Mouse (Mus musculus) gastrocnemius, postnatal 25 days (tissue): ENCODE results near the gene Lgalsl. TPM values are rescaled to one million over a fixed set of nuclear protein-coding genes. Genes with fewer than 3 reads are reported as not detected.

Experiments used
- DNase-seq: peaks from one replicate; pipeline ENCODE4 v3.0.0; 2022
- long read RNA-seq, 2 experiments: library from polyadenylated mRNA; stranded (forward); transcript quantifications; one replicate each; pipeline ENCODE4 v2.0.0; 2021
- total RNA-seq, 2 experiments: library from RNA; stranded (reverse); gene quantifications; 1 replicate in 1 of 2; 2 replicates in 1 of 2; pipeline ENCODE4 v1.2.3; 2021

Lgalsl gene
- 10 to 100 TPM; 64.0 to 79.7 TPM for total RNA-seq
- long read RNA-seq, experiment 1, transcript Lgalsl-201 (5 exons, 3,362 nt) = major isoform, 45 of 81 reads
- long read RNA-seq, experiment 1, partial matches to known transcripts = 0 of 81 reads
- long read RNA-seq, experiment 1, other reads (novel, unspliced or antisense) = 33 of 81 reads
- long read RNA-seq, experiment 2, transcript Lgalsl-203 (4 exons, 913 nt) = minor isoform, 7 of 138 reads
- long read RNA-seq, experiment 2, transcript Lgalsl-201 (5 exons, 3,362 nt) = major isoform, 110 of 138 reads
- long read RNA-seq, experiment 2, partial matches to known transcripts = 0 of 138 reads
- long read RNA-seq, experiment 2, other reads (novel, unspliced or antisense) = 21 of 138 reads

GRCm38 (mm10) chr11:20830686-20831505 lies at the start of gene Lgalsl:
TSS of gene Lgalsl (minus strand) at chr11:20831056.
- peak; percentile 75 for DNase-seq

GRCm38 (mm10) chr11:20878644-20879043 lies 47.8 kb upstream of the Lgalsl start:
- no peak for DNase-seq

- no peak for DNase-seq
Observed at GRCm38 (mm10) chr11:20877578-20878096, 46.8 kb upstream of the Lgalsl start.

GRCm38 (mm10) chr11:20873386-20873785 lies 42.5 kb upstream of the Lgalsl start:
- DNase-seq = no peak

GRCm38 (mm10) chr11:20872911-20873310 lies 42.1 kb upstream of the Lgalsl start:
- peak; percentile 46 for DNase-seq

- no peak for DNase-seq
Observed at GRCm38 (mm10) chr11:20872444-20872843, 41.6 kb upstream of the Lgalsl start.

GRCm38 (mm10) chr11:20869927-20870326 lies 39.1 kb upstream of the Lgalsl start:
- no peak for DNase-seq

- DNase-seq = no peak
Observed at GRCm38 (mm10) chr11:20865450-20865849, 34.6 kb upstream of the Lgalsl start.

GRCm38 (mm10) chr11:20864647-20865046 lies 33.8 kb upstream of the Lgalsl start:
- no peak for DNase-seq

GRCm38 (mm10) chr11:20862101-20862500 lies 31.2 kb upstream of the Lgalsl start:
- no peak for DNase-seq

GRCm38 (mm10) chr11:20860351-20860750 lies 29.5 kb upstream of the Lgalsl start:
- DNase-seq = no peak

GRCm38 (mm10) chr11:20859858-20860257 lies 29.0 kb upstream of the Lgalsl start:
- DNase-seq = no peak

GRCm38 (mm10) chr11:20858921-20859668 lies 28.2 kb upstream of the Lgalsl start:
- DNase-seq = peak; percentile 86

GRCm38 (mm10) chr11:20857921-20858320 lies 27.1 kb upstream of the Lgalsl start:
- no peak for DNase-seq

GRCm38 (mm10) chr11:20854032-20854741 lies 23.3 kb upstream of the Lgalsl start:
- DNase-seq = no peak

- DNase-seq = no peak
Observed at GRCm38 (mm10) chr11:20850196-20850595, 19.3 kb upstream of the Lgalsl start.

- DNase-seq = no peak
Observed at GRCm38 (mm10) chr11:20849403-20849802, 18.5 kb upstream of the Lgalsl start.

- DNase-seq = no peak
Observed at GRCm38 (mm10) chr11:20837366-20837765, 6.5 kb upstream of the Lgalsl start.

GRCm38 (mm10) chr11:20831600-20832137 lies 813 bp upstream of the Lgalsl start:
- DNase-seq = no peak

- DNase-seq = no peak
Observed at GRCm38 (mm10) chr11:20829993-20830685, 717 bp downstream of the Lgalsl start.
